Mouse (Mus musculus): ENCODE measurements around the gene Amigo3. TPM values are rescaled to one million over a fixed set of nuclear protein-coding genes. Genes with fewer than 3 reads are reported as not detected.

Amigo3 gene
- polyA plus RNA-seq, 1 experiment from 2014 or later = 1.7 TPM

DNA sequence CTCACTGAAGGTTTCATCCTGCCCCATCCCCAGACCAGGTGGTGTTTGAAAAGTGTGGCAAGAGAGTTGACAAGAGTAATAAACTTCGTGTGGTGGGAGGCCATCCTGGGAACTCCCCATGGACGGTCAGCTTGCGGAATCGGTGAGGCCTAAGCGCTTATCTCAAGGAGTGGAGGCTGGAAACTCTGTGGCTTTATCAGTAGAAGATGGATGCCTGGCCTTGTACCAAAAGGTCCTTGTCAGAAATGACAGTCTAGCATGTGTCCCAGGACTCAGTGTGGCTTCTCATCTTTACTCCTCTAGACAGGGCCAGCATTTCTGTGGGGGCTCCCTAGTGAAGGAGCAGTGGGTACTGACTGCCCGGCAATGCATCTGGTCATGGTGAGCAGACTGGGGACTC, 30.6 kb downstream of the Amigo3 start:
- H3K27me3 ChIP-seq (replicated peaks; ENCODE audit: insufficient read depth, low read length) = peaks cover 5% of the 10 kb centered on the region; the same call in 1 of the 2 replicates
- DNase-seq (ENCODE audit: low spot score) (no peak), ATAC-seq (no peak)
- 50% methylated on average over 6 of the region's 6 CpGs for WGBS
- H3K4me1 ChIP-seq (ENCODE audit: insufficient read depth, low read depth, low read length) = peaks cover 8% of the 10 kb centered on the region; the same call in 1 of the 2 replicates
- no peak overlapping the region for H3K4me3 ChIP-seq (ENCODE audit: low read depth, low read length)
- TF ChIP-seq CTCF (IDR thresholded peaks at IDR 0.05) (no peak), EP300 (IDR thresholded peaks at IDR 0.05) (no peak)
- peaks cover 30% of the 10 kb centered on the region; the same call in 1 of the 2 replicates for H3K36me3 ChIP-seq (ENCODE audit: insufficient read depth, low read length)
- H3K9me3 ChIP-seq (ENCODE audit: low read length) = no peaks in the 10 kb centered on the region
- no peak overlapping the region for H3K27ac ChIP-seq (ENCODE audit: low read length)
- H3K9ac ChIP-seq (replicated peaks; ENCODE audit: low read depth) = no peak overlapping the region
- H3K4me2 ChIP-seq (replicated peaks; ENCODE audit: low read depth, low read length) = no peak overlapping the region

- WGBS = 92% methylated on average over 4 of the region's 4 CpGs
- H3K4me3 ChIP-seq (ENCODE audit: low read depth, low read length) = no peak overlapping the region
- H3K27me3 ChIP-seq (replicated peaks; ENCODE audit: insufficient read depth, low read length) = peaks cover 5% of the 10 kb centered on the region; the same call in 1 of the 2 replicates
- no peak overlapping the region for H3K4me2 ChIP-seq (replicated peaks; ENCODE audit: low read depth, low read length)
- peaks cover 45% of the 10 kb centered on the region; the same call in 1 of the 2 replicates for H3K36me3 ChIP-seq (ENCODE audit: insufficient read depth, low read length)
- H3K9me3 ChIP-seq (ENCODE audit: low read length) = no peaks in the 10 kb centered on the region
- no peak overlapping the region for H3K9ac ChIP-seq (replicated peaks; ENCODE audit: low read depth)
- no peak overlapping the region for H3K27ac ChIP-seq (ENCODE audit: low read length)
- TF ChIP-seq CTCF (IDR thresholded peaks at IDR 0.05) (no peak), EP300 (IDR thresholded peaks at IDR 0.05) (no peak)
- ATAC-seq = no peak
- DNase-seq (ENCODE audit: low spot score) = no peak
- peaks cover 5% of the 10 kb centered on the region; the same call in 1 of the 2 replicates for H3K4me1 ChIP-seq (ENCODE audit: insufficient read depth, low read depth, low read length)
Observed at GRCm38 (mm10) chr9:108085261-108085660, 32.3 kb downstream of the Amigo3 start.

DNA sequence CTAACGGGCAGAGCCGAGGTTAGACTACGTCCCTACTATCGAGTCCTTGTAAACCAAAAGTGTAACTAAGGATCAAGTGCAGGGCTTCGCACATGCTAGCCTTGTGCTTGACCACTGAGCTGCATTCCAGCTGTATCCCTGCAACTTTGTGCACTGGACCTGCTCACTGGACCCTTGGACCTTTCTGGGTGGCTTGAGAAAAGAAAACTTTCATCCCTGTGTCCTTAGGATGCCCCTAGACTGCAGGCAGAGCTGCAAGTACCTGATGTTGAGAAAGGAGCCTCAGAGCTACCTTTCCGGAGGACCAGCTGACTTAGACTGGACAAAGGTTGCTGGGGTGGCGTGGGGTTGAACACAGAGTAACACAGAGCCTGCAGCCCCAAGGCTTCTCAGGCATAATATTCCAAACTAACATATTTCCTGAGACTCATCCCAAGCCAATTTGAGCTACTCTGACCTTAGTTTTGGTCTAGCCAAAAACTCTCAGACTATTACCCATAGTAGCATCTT, 37.7 kb downstream of the Amigo3 start:
- Histone ChIP-seq H3K9me3 (ENCODE audit: low read length) (no peaks in the 10 kb centered on the region), H3K36me3 (ENCODE audit: insufficient read depth, low read length) (peaks cover 44% of the 10 kb centered on the region; the same call in 1 of the 2 replicates), H3K27ac (ENCODE audit: low read length) (no peak overlapping the region), H3K4me2 (replicated peaks; ENCODE audit: low read depth, low read length) (no peak overlapping the region), H3K27me3 (replicated peaks; ENCODE audit: insufficient read depth, low read length) (no peaks in the 10 kb centered on the region), H3K4me1 (ENCODE audit: insufficient read depth, low read depth, low read length) (no peaks in the 10 kb centered on the region), H3K4me3 (ENCODE audit: low read depth, low read length) (no peak overlapping the region), H3K9ac (replicated peaks; ENCODE audit: low read depth) (no peak overlapping the region)
- DNase-seq (ENCODE audit: low spot score) (no peak), ATAC-seq (no peak)
- TF ChIP-seq EP300 (IDR thresholded peaks at IDR 0.05) = no peak
- no peak for TF ChIP-seq CTCF (IDR thresholded peaks at IDR 0.05)
- 97% methylated on average over 7 of the region's 7 CpGs for WGBS

GRCm38 (mm10) chr9:108093586-108093985, 40.6 kb downstream of the Amigo3 start:
- TF ChIP-seq EP300 (IDR thresholded peaks at IDR 0.05) (no peak), CTCF (IDR thresholded peaks at IDR 0.05) (no peak)
- peak overlapping the region; percentile 62; the same call in 1 of the 2 replicates for H3K4me3 ChIP-seq (ENCODE audit: low read depth, low read length)
- H3K36me3 ChIP-seq (ENCODE audit: insufficient read depth, low read length) = peaks cover 26% of the 10 kb centered on the region; the same call in 1 of the 2 replicates
- no peaks in the 10 kb centered on the region for H3K9me3 ChIP-seq (ENCODE audit: low read length)
- peak overlapping the region; percentile 61 for H3K9ac ChIP-seq (replicated peaks; ENCODE audit: low read depth)
- H3K4me2 ChIP-seq (replicated peaks; ENCODE audit: low read depth, low read length) = peak overlapping the region; percentile 97
- no peak for DNase-seq (ENCODE audit: low spot score)
- no peaks in the 10 kb centered on the region; the same call in 1 of the 2 replicates for H3K4me1 ChIP-seq (ENCODE audit: insufficient read depth, low read depth, low read length)
- H3K27ac ChIP-seq (ENCODE audit: low read length) = peak overlapping the region; percentile 83; the same call in 1 of the 2 replicates
- no peak for ATAC-seq
- no peaks in the 10 kb centered on the region for H3K27me3 ChIP-seq (replicated peaks; ENCODE audit: insufficient read depth, low read length)
- WGBS = 65% methylated on average over 10 of the region's 10 CpGs

- Histone ChIP-seq H3K36me3 (ENCODE audit: insufficient read depth, low read length) (peaks cover 20% of the 10 kb centered on the region; the same call in 1 of the 2 replicates), H3K9me3 (ENCODE audit: low read length) (no peaks in the 10 kb centered on the region), H3K4me3 (ENCODE audit: low read depth, low read length) (peak within 1 kb of the TSS; percentile 62), H3K4me2 (replicated peaks; ENCODE audit: low read depth, low read length) (peak within 1 kb of the TSS; percentile 97), H3K27me3 (replicated peaks; ENCODE audit: insufficient read depth, low read length) (no peaks in the 10 kb centered on the region), H3K27ac (ENCODE audit: low read length) (peak within 1 kb of the TSS; percentile 83), H3K9ac (replicated peaks; ENCODE audit: low read depth) (peak within 1 kb of the TSS; percentile 61), H3K4me1 (ENCODE audit: insufficient read depth, low read depth, low read length) (no peaks in the 10 kb centered on the region; the same call in 1 of the 2 replicates)
- ATAC-seq (peak; percentile 97), DNase-seq (ENCODE audit: low spot score) (peak; percentile 97)
- TF ChIP-seq EP300 (IDR thresholded peaks at IDR 0.05) (no peak), CTCF (IDR thresholded peaks at IDR 0.05) (no peak; the same call in 1 of the 2 replicates)
- 3% methylated on average over 49 of the region's 52 CpGs for WGBS
Observed at GRCm38 (mm10) chr9:108094184-108094941, 41.4 kb downstream of the Amigo3 start, which contains the start of gene Apeh. Gene Apeh (minus strand): TSS chr9:108094606.

GRCm38 (mm10) chr9:108094998-108095411, 42.0 kb downstream of the Amigo3 start:
- peaks cover 14% of the 10 kb centered on the region; the same call in 1 of the 2 replicates for H3K36me3 ChIP-seq (ENCODE audit: insufficient read depth, low read length)
- peak overlapping the region; percentile 69 for H3K27ac ChIP-seq (ENCODE audit: low read length)
- ATAC-seq = peak; percentile 29
- peak overlapping the region; percentile 62 for H3K4me3 ChIP-seq (ENCODE audit: low read depth, low read length)
- no peaks in the 10 kb centered on the region; the same call in 1 of the 2 replicates for H3K4me1 ChIP-seq (ENCODE audit: insufficient read depth, low read depth, low read length)
- no peaks in the 10 kb centered on the region for H3K9me3 ChIP-seq (ENCODE audit: low read length)
- peak; percentile 37 for DNase-seq (ENCODE audit: low spot score)
- WGBS = 1% methylated on average over 16 of the region's 16 CpGs
- peak overlapping the region; percentile 97 for H3K4me2 ChIP-seq (replicated peaks; ENCODE audit: low read depth, low read length)
- no peaks in the 10 kb centered on the region for H3K27me3 ChIP-seq (replicated peaks; ENCODE audit: insufficient read depth, low read length)
- TF ChIP-seq EP300 (IDR thresholded peaks at IDR 0.05) (no peak), CTCF (IDR thresholded peaks at IDR 0.05) (no peak)
- H3K9ac ChIP-seq (replicated peaks; ENCODE audit: low read depth) = peak overlapping the region; percentile 51

Data from lung, postnatal 0 days (tissue).